Mouse (Mus musculus): ENCODE measurements at regions not wholly inside any gene's neighbourhood (a gene's known extent, or its start where the extent isn't known, plus 50 kb on each side); places are given as distances from the start of the nearest gene placed in this dataset.

DNA sequence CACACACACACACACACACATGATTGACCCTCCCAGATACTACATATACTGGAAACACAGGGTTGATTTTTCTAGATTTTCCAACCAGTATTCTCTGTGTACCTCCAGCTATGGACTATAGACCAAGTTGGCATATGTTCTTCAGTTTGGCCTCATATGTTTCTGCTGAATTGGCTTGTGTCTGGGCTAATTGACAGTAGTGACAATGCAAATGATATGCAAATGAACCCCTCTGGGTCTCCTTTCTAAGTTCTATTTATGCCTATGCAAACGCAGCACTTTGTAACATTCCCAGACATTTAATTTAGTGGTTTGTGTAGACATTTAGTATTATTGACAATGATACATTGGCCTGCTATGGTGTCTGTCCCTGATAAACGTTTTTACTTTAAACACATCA, 582.0 kb upstream of the Negr1 start:
- no peak for TF ChIP-seq POLR2A (IDR thresholded peaks at IDR 0.05; ENCODE audit: low read depth, low read length)
- TF ChIP-seq CTCF (conservative IDR thresholded peaks at IDR 0.05; ENCODE audit: insufficient read depth, insufficient read length, low read depth, low read length), result no peak
